Mouse (Mus musculus) forebrain, embryonic 12.5 days (tissue): Measurements from ENCODE around the gene Sct. TPM values are rescaled to one million over a fixed set of nuclear protein-coding genes. Genes with fewer than 3 reads are reported as not detected.

ENCODE experiments used
- ATAC-seq: fragments of 200-750 bp; cut with Nextera tagmentation; 2 replicates; pipeline ENCODE4 v1.8.0; 2017; ENCODE audit warnings: moderate TSS enrichment; ENCODE audit not compliant: low FRiP score
- H3K27ac ChIP-seq: fragments of 300-500 bp; sonication (generic); 2 replicates; pipeline ENCODE4 v1.5.1; 2016; ENCODE audit warnings: mild to moderate bottlenecking
- H3K27me3 ChIP-seq: fragments of 300-500 bp; sonication (generic); 2 replicates; pipeline ENCODE4 v1.6.1; 2016; ENCODE audit warnings: mild to moderate bottlenecking
- H3K36me3 ChIP-seq: fragments of 300-500 bp; sonication (generic); replicated peaks from 2 replicates; pipeline ENCODE4 v1.6.1; 2016; ENCODE audit warnings: mild to moderate bottlenecking
- H3K4me1 ChIP-seq: fragments of 300-500 bp; sonication (generic); 2 replicates; pipeline ENCODE4 v1.6.1; 2016
- H3K4me2 ChIP-seq: fragments of 300-500 bp; sonication (generic); 2 replicates; pipeline ENCODE4 v1.6.1; 2016; ENCODE audit warnings: mild to moderate bottlenecking, moderate library complexity
- H3K4me3 ChIP-seq: fragments of 300-500 bp; sonication (generic); replicated peaks from 2 replicates; pipeline ENCODE4 v1.5.1; 2016; ENCODE audit warnings: mild to moderate bottlenecking
- H3K9ac ChIP-seq: fragments of 300-500 bp; sonication (generic); 2 replicates; pipeline ENCODE4 v1.6.1; 2016; ENCODE audit warnings: mild to moderate bottlenecking
- H3K9me3 ChIP-seq: fragments of 300-500 bp; sonication (generic); 2 replicates; pipeline ENCODE4 v1.6.1; 2016
- WGBS: fragments of 180-500 bp; shearing (Covaris S2); methylation state at CpG from one replicate; pipeline ENCODE4 v1.1.7; 2016; 5-methylcytosine and 5-hydroxymethylcytosine counted together
- polyA plus RNA-seq: library from polyadenylated mRNA; unstranded; fragments of >200 nt; fragmentation: Nextera tagmentation; extraction: Ambion mirVana; gene quantifications from 2 replicates; pipeline ENCODE4 v1.2.1, GENCODE M21; 2016

Gene Sct
- polyA plus RNA-seq, 1 experiment from 2014 or later, result 0.70 TPM

GRCm38 (mm10) chr7:141302702-141303268 is 23.9 kb upstream of the Sct start:
- no peaks in the 10 kb centered on the region for H3K4me1 ChIP-seq
- no peak overlapping the region for H3K27ac ChIP-seq
- H3K9ac ChIP-seq, result no peak overlapping the region
- H3K4me3 ChIP-seq, result no peak overlapping the region
- WGBS, result 91% methylated on average over 1 of the region's 1 CpGs
- H3K36me3 ChIP-seq, result peaks cover 88% of the 10 kb centered on the region
- H3K4me2 ChIP-seq, result no peak overlapping the region
- ATAC-seq, result no peak
- H3K27me3 ChIP-seq, result no peaks in the 10 kb centered on the region
- H3K9me3 ChIP-seq, result no peaks in the 10 kb centered on the region

DNA sequence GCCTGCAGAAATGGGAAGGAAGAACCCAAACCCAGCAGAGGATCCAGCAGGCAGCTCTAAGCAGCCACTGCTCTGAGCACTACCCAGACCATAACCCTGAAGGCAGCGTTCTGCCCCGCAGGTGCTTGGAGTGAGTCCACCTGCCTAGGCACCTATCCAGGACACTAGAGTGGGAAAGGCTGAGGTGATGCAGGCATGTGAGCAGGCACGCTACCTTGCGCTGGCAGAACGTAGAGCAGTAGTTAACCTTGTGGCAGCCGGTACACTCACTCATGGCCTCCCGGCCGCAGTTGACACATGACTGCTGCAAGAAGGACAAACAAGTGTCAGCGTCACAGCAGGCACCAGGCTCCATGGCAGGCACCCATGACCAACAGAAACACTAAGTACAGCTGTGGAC is 22.5 kb upstream of the Sct start:
- Histone ChIP-seq H3K4me1 (no peaks in the 10 kb centered on the region), H3K9ac (no peak overlapping the region), H3K4me3 (no peak overlapping the region), H3K4me2 (no peak overlapping the region), H3K27me3 (peaks cover 2% of the 10 kb centered on the region), H3K36me3 (peaks cover 87% of the 10 kb centered on the region), H3K27ac (no peak overlapping the region), H3K9me3 (no peaks in the 10 kb centered on the region)
- 97% methylated on average over 9 of the region's 9 CpGs for WGBS
- ATAC-seq, result no peak

GRCm38 (mm10) chr7:141299175-141299574 is 20.2 kb upstream of the Sct start:
- Histone ChIP-seq H3K4me1 (peaks cover 5% of the 10 kb centered on the region), H3K4me3 (no peak overlapping the region), H3K27me3 (peaks cover 24% of the 10 kb centered on the region), H3K9me3 (no peaks in the 10 kb centered on the region), H3K4me2 (no peak overlapping the region), H3K27ac (no peak overlapping the region), H3K36me3 (peaks cover 67% of the 10 kb centered on the region), H3K9ac (no peak overlapping the region)
- 95% methylated on average over 8 of the region's 8 CpGs for WGBS
- ATAC-seq, result no peak

DNA sequence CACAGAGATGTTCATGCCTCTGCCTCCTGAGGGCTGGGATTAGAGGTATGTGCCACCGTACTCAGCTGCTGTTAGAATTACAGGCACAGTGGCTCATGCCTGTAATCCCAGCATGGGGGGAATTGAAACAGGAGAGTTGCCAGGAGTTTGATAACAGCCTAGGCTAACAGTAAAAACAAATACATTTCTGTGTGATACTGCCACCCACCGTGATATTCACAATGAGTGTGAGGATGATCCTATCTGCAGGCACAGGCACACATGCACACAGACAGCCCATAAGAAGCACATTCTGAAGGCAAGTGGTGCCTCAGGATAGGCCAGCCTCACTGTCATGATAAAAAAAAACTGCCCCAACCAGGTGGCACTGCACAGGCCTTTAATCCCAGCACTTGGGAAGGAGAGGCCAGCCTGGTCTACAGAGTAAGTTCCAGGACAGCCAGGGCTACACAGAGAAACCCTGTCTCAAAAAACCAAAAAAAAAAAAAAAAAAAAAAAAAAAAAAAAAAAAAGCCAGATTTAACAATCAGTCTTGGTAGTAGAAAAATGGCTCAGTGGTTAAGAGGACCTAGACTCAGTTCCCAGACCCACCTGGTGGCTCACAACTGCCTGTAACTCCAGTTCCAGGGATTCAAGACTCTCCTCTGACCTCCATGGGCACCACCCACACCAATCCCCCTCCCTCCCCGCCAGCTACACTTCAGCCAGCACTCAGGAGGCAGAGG is 19.2 kb upstream of the Sct start:
- Histone ChIP-seq H3K9me3 (no peaks in the 10 kb centered on the region), H3K4me2 (no peak overlapping the region), H3K4me3 (no peak overlapping the region), H3K9ac (no peak overlapping the region), H3K27me3 (peaks cover 35% of the 10 kb centered on the region), H3K27ac (no peak overlapping the region), H3K4me1 (peaks cover 16% of the 10 kb centered on the region), H3K36me3 (peaks cover 56% of the 10 kb centered on the region)
- ATAC-seq, result no peak
- 84% methylated on average over 3 of the region's 3 CpGs for WGBS

DNA sequence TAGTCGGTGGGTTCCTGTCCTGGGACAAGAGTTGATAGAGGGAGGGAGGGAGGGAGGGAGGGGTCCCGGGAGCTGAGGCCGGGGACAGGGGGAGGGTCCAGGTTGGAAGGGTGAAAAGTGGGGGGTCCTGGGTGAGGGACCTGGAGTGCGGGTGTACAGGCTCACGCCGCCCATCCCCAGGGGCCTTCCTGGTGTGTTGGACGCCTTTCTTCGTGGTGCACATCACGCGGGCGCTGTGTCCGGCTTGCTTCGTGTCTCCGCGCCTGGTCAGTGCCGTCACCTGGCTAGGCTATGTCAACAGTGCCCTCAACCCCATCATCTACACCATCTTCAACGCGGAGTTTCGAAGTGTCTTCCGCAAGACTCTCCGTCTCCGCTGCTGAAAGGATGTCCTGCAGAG is 15.5 kb upstream of the Sct start:
- peak overlapping the region; percentile 35 for H3K4me3 ChIP-seq
- H3K36me3 ChIP-seq, result peaks cover 22% of the 10 kb centered on the region
- no peak overlapping the region for H3K27ac ChIP-seq
- peaks cover 69% of the 10 kb centered on the region for H3K27me3 ChIP-seq
- H3K4me2 ChIP-seq, result peak overlapping the region; percentile 55
- H3K9me3 ChIP-seq, result no peaks in the 10 kb centered on the region
- no peak for ATAC-seq
- H3K9ac ChIP-seq, result peak overlapping the region; percentile 44; the same call in 1 of the 2 replicates
- WGBS, result 4% methylated on average over 20 of the region's 22 CpGs
- H3K4me1 ChIP-seq, result peaks cover 31% of the 10 kb centered on the region

DNA sequence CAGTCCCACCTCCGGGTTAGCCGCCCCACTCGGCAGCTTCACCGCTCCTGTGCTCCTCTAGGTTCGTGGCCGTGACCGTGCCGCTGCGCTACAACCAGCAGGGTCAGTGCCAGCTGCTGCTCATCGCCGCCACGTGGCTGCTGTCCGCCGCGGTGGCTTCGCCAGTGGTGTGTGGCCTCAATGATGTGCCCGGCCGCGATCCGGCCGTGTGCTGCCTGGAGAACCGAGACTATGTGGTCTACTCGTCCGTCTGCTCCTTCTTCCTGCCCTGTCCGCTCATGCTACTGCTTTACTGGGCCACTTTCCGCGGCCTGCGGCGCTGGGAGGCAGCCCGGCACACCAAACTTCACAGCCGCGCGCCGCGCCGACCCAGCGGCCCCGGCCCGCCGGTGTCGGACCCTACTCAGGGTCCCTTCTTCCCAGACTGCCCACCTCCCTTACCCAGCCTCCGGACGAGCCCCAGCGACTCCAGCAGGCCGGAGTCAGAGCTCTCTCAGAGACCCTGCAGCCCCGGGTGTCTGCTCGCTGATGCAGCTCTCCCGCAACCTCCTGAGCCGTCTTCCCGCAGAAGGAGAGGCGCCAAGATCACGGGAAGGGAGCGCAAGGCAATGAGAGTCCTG is 15.0 kb upstream of the Sct start:
- no peak for ATAC-seq
- Histone ChIP-seq H3K27ac (no peak overlapping the region), H3K4me3 (peak overlapping the region; percentile 35), H3K4me2 (peak overlapping the region; percentile 55), H3K27me3 (peaks cover 69% of the 10 kb centered on the region), H3K36me3 (peaks cover 17% of the 10 kb centered on the region; the same call in 1 of the 2 replicates), H3K4me1 (peaks cover 31% of the 10 kb centered on the region), H3K9me3 (no peaks in the 10 kb centered on the region), H3K9ac (peak overlapping the region; percentile 44)
- WGBS, result 1% methylated on average over 53 of the region's 53 CpGs

- 27% methylated on average over 15 of the region's 15 CpGs for WGBS
- H3K27ac ChIP-seq, result no peak overlapping the region
- ATAC-seq, result no peak
Measured at GRCm38 (mm10) chr7:141292583-141293388, 13.9 kb upstream of the Sct start.

GRCm38 (mm10) chr7:141291921-141292582 is 13.1 kb upstream of the Sct start, which contains the start of gene Drd4:
TSS of gene Drd4 (plus strand) at chr7:141292006.
- H3K27me3 ChIP-seq, result peaks cover 69% of the 10 kb centered on the region
- peak within 1 kb of the TSS; percentile 41 for H3K4me3 ChIP-seq
- H3K36me3 ChIP-seq, result peaks cover 8% of the 10 kb centered on the region; the same call in 1 of the 2 replicates
- H3K4me2 ChIP-seq, result peak within 1 kb of the TSS; percentile 77
- peak within 1 kb of the TSS; percentile 61 for H3K9ac ChIP-seq
- no peaks in the 10 kb centered on the region for H3K9me3 ChIP-seq
- no peak within 1 kb of the TSS for H3K27ac ChIP-seq
- ATAC-seq, result peak; percentile 48; the same call in 1 of the 2 replicates
- peaks cover 31% of the 10 kb centered on the region for H3K4me1 ChIP-seq
- WGBS, result 1% methylated on average over 43 of the region's 46 CpGs

More at GRCm38 (mm10) chr7:141292583-141293388, 13.9 kb upstream of the Sct start:
- peaks cover 15% of the 10 kb centered on the region; the same call in 1 of the 2 replicates for H3K36me3 ChIP-seq
- H3K27me3 ChIP-seq, result peaks cover 69% of the 10 kb centered on the region
- peak overlapping the region; percentile 41 for H3K4me3 ChIP-seq
- peak overlapping the region; percentile 77 for H3K4me2 ChIP-seq
- H3K4me1 ChIP-seq, result peaks cover 31% of the 10 kb centered on the region
- no peaks in the 10 kb centered on the region for H3K9me3 ChIP-seq
- H3K9ac ChIP-seq, result peak overlapping the region; percentile 61; the same call in 1 of the 2 replicates

- no peak overlapping the region for H3K4me2 ChIP-seq
- H3K4me1 ChIP-seq, result peaks cover 14% of the 10 kb centered on the region; the same call in 1 of the 2 replicates
- H3K36me3 ChIP-seq, result no peaks in the 10 kb centered on the region
- peaks cover 34% of the 10 kb centered on the region for H3K27me3 ChIP-seq
- H3K27ac ChIP-seq, result no peak overlapping the region
- no peaks in the 10 kb centered on the region for H3K9me3 ChIP-seq
- no peak overlapping the region for H3K9ac ChIP-seq
- no peak for ATAC-seq
- WGBS, result 80% methylated on average over 3 of the region's 3 CpGs
- no peak overlapping the region for H3K4me3 ChIP-seq
Measured at GRCm38 (mm10) chr7:141288042-141288441, 9.1 kb upstream of the Sct start.

- Histone ChIP-seq H3K4me1 (peaks cover 18% of the 10 kb centered on the region), H3K9ac (no peak overlapping the region), H3K27me3 (peaks cover 19% of the 10 kb centered on the region), H3K4me2 (no peak overlapping the region), H3K36me3 (no peaks in the 10 kb centered on the region), H3K9me3 (no peaks in the 10 kb centered on the region), H3K27ac (no peak overlapping the region), H3K4me3 (no peak overlapping the region)
- no peak for ATAC-seq
- 87% methylated on average over 4 of the region's 4 CpGs for WGBS
Measured at GRCm38 (mm10) chr7:141282756-141283155, 3.8 kb upstream of the Sct start.

GRCm38 (mm10) chr7:141281442-141281841 is 2.5 kb upstream of the Sct start:
- Histone ChIP-seq H3K27me3 (peaks cover 28% of the 10 kb centered on the region), H3K4me3 (no peak overlapping the region), H3K36me3 (no peaks in the 10 kb centered on the region), H3K27ac (no peak overlapping the region), H3K4me1 (peaks cover 18% of the 10 kb centered on the region), H3K4me2 (no peak overlapping the region), H3K9ac (no peak overlapping the region), H3K9me3 (no peaks in the 10 kb centered on the region)
- 47% methylated on average over 6 of the region's 6 CpGs for WGBS
- ATAC-seq, result peak; percentile 47; the same call in 1 of the 2 replicates
